Mouse (Mus musculus): Measurements from ENCODE around the gene Zfp84. TPM values are rescaled to one million over a fixed set of nuclear protein-coding genes. Genes with fewer than 3 reads are reported as not detected.
"Not testable (repeated sequence)": the region's sequence is repeated elsewhere in the genome, so short reads cannot be mapped to it uniquely, and the experiment has no call there.

Zfp84 gene
- 7.6 and 7.9 TPM in 2 replicates for polyA plus RNA-seq (2011; ENCODE audit: insufficient read depth, insufficient read length, low read depth, missing spikeins)

- no peaks in the 10 kb centered on the region for H3K4me1 ChIP-seq (ENCODE audit: control insufficient read depth, insufficient read depth, low read length)
- peak within 1 kb of the TSS; percentile 81; the same call in 1 of the 2 replicates for H3K27ac ChIP-seq (ENCODE audit: insufficient read depth, low read length)
- TF ChIP-seq CTCF (IDR thresholded peaks at IDR 0.05; ENCODE audit: low read depth, low read length) (no peak), POLR2A (IDR thresholded peaks at IDR 0.05; ENCODE audit: insufficient read depth, low read length) (no peak), EP300 (IDR thresholded peaks at IDR 0.05; ENCODE audit: insufficient read depth, low read depth, low read length) (no peak)
- H3K36me3 ChIP-seq (ENCODE audit: control insufficient read depth, insufficient read depth, low read length, poor library complexity, severe bottlenecking) = peaks cover 5% of the 10 kb centered on the region; the same call in 1 of the 2 replicates
- peak within 1 kb of the TSS; percentile 87 for H3K9ac ChIP-seq (ENCODE audit: low read depth, poor library complexity, severe bottlenecking)
- no peaks in the 10 kb centered on the region for H3K9me3 ChIP-seq (replicated peaks; ENCODE audit: control insufficient read depth, insufficient read depth, low read length, poor library complexity, severe bottlenecking)
- no peaks in the 10 kb centered on the region for H3K27me3 ChIP-seq (ENCODE audit: control insufficient read depth, insufficient read depth, low read length, poor library complexity, severe bottlenecking)
- H3K4me3 ChIP-seq (ENCODE audit: low read depth, low read length) = peak within 1 kb of the TSS; percentile 95
These were observed at the start of gene Zfp84 for GRCm38 (mm10) chr7:29768090-29768900. Gene Zfp84, plus strand, starts transcription at chr7:29768552.

- not testable (repeated sequence) for H3K27me3 ChIP-seq (ENCODE audit: control insufficient read depth, insufficient read depth, low read length, poor library complexity, severe bottlenecking); H3K36me3 ChIP-seq (ENCODE audit: control insufficient read depth, insufficient read depth, low read length, poor library complexity, severe bottlenecking); H3K9ac ChIP-seq (ENCODE audit: low read depth, poor library complexity, severe bottlenecking); H3K9me3 ChIP-seq (replicated peaks; ENCODE audit: control insufficient read depth, insufficient read depth, low read length, poor library complexity, severe bottlenecking); H3K4me1 ChIP-seq (ENCODE audit: control insufficient read depth, insufficient read depth, low read length)
- H3K27ac ChIP-seq (ENCODE audit: insufficient read depth, low read length) = peak overlapping the region; percentile 30; the same call in 1 of the 2 replicates
- H3K4me3 ChIP-seq (ENCODE audit: low read depth, low read length) = peak overlapping the region; percentile 64
These were observed 42.8 kb upstream of the Zfp84 start for GRCm38 (mm10) chr7:29725461-29726142.

GRCm38 (mm10) chr7:29726860-29727259 is 41.5 kb upstream of the Zfp84 start, which contains the start of gene Catsperg2:
Gene Catsperg2, minus strand, starts transcription at chr7:29727032.
- H3K27ac ChIP-seq (ENCODE audit: insufficient read depth, low read length); H3K9ac ChIP-seq (ENCODE audit: low read depth, poor library complexity, severe bottlenecking); H3K27me3 ChIP-seq (ENCODE audit: control insufficient read depth, insufficient read depth, low read length, poor library complexity, severe bottlenecking); H3K4me1 ChIP-seq (ENCODE audit: control insufficient read depth, insufficient read depth, low read length); H3K36me3 ChIP-seq (ENCODE audit: control insufficient read depth, insufficient read depth, low read length, poor library complexity, severe bottlenecking): not testable (repeated sequence)
- peak within 1 kb of the TSS; percentile 64 for H3K4me3 ChIP-seq (ENCODE audit: low read depth, low read length)
- peaks cover 14% of the 10 kb centered on the region for H3K9me3 ChIP-seq (replicated peaks; ENCODE audit: control insufficient read depth, insufficient read depth, low read length, poor library complexity, severe bottlenecking)

- no peak for TF ChIP-seq POLR2A (IDR thresholded peaks at IDR 0.05; ENCODE audit: insufficient read depth, low read length)
- peak; percentile 12 for TF ChIP-seq CTCF (IDR thresholded peaks at IDR 0.05; ENCODE audit: low read depth, low read length)
- no peak for TF ChIP-seq EP300 (IDR thresholded peaks at IDR 0.05; ENCODE audit: insufficient read depth, low read depth, low read length)
- Histone ChIP-seq H3K4me3 (ENCODE audit: low read depth, low read length) (no peak overlapping the region), H3K36me3 (ENCODE audit: control insufficient read depth, insufficient read depth, low read length, poor library complexity, severe bottlenecking) (no peaks in the 10 kb centered on the region), H3K27ac (ENCODE audit: insufficient read depth, low read length) (no peak overlapping the region), H3K9ac (ENCODE audit: low read depth, poor library complexity, severe bottlenecking) (no peak overlapping the region), H3K27me3 (ENCODE audit: control insufficient read depth, insufficient read depth, low read length, poor library complexity, severe bottlenecking) (no peaks in the 10 kb centered on the region), H3K9me3 (replicated peaks; ENCODE audit: control insufficient read depth, insufficient read depth, low read length, poor library complexity, severe bottlenecking) (peaks cover 25% of the 10 kb centered on the region), H3K4me1 (ENCODE audit: control insufficient read depth, insufficient read depth, low read length) (no peaks in the 10 kb centered on the region)
These were observed 40.3 kb upstream of the Zfp84 start for GRCm38 (mm10) chr7:29728055-29728454.

- Histone ChIP-seq H3K4me1 (ENCODE audit: control insufficient read depth, insufficient read depth, low read length) (no peaks in the 10 kb centered on the region), H3K27me3 (ENCODE audit: control insufficient read depth, insufficient read depth, low read length, poor library complexity, severe bottlenecking) (no peaks in the 10 kb centered on the region), H3K9me3 (replicated peaks; ENCODE audit: control insufficient read depth, insufficient read depth, low read length, poor library complexity, severe bottlenecking) (peaks cover 21% of the 10 kb centered on the region), H3K4me3 (ENCODE audit: low read depth, low read length) (no peak overlapping the region), H3K27ac (ENCODE audit: insufficient read depth, low read length) (no peak overlapping the region), H3K9ac (ENCODE audit: low read depth, poor library complexity, severe bottlenecking) (no peak overlapping the region), H3K36me3 (ENCODE audit: control insufficient read depth, insufficient read depth, low read length, poor library complexity, severe bottlenecking) (no peaks in the 10 kb centered on the region)
- TF ChIP-seq EP300 (IDR thresholded peaks at IDR 0.05; ENCODE audit: insufficient read depth, low read depth, low read length) (no peak), POLR2A (IDR thresholded peaks at IDR 0.05; ENCODE audit: insufficient read depth, low read length) (no peak), CTCF (IDR thresholded peaks at IDR 0.05; ENCODE audit: low read depth, low read length) (no peak)
These were observed 26.1 kb upstream of the Zfp84 start for GRCm38 (mm10) chr7:29742258-29742657.

GRCm38 (mm10) chr7:29760476-29760875 is 7.9 kb upstream of the Zfp84 start:
- TF ChIP-seq EP300 (IDR thresholded peaks at IDR 0.05; ENCODE audit: insufficient read depth, low read depth, low read length) (no peak), CTCF (IDR thresholded peaks at IDR 0.05; ENCODE audit: low read depth, low read length) (no peak), POLR2A (IDR thresholded peaks at IDR 0.05; ENCODE audit: insufficient read depth, low read length) (no peak)

More at GRCm38 (mm10) chr7:29760476-29760875, 7.9 kb upstream of the Zfp84 start:
- Histone ChIP-seq H3K27me3 (ENCODE audit: control insufficient read depth, insufficient read depth, low read length, poor library complexity, severe bottlenecking) (no peaks in the 10 kb centered on the region), H3K4me1 (ENCODE audit: control insufficient read depth, insufficient read depth, low read length) (no peaks in the 10 kb centered on the region), H3K27ac (ENCODE audit: insufficient read depth, low read length) (no peak overlapping the region), H3K36me3 (ENCODE audit: control insufficient read depth, insufficient read depth, low read length, poor library complexity, severe bottlenecking) (no peaks in the 10 kb centered on the region), H3K9me3 (replicated peaks; ENCODE audit: control insufficient read depth, insufficient read depth, low read length, poor library complexity, severe bottlenecking) (0 out of 2 replicates have a peak, but pooled peaks cover 7% of the 10 kb centered on the region), H3K4me3 (ENCODE audit: low read depth, low read length) (no peak overlapping the region), H3K9ac (ENCODE audit: low read depth, poor library complexity, severe bottlenecking) (no peak overlapping the region)

Measured in ES-Bruce4 (cell line).